Mouse (Mus musculus) telencephalon, adult 2 months (tissue): ENCODE results near the gene Them7.

Experiments used
- DNase-seq: peaks from one replicate; pipeline ENCODE4 v3.0.0-alpha.2; 2011; ENCODE audit warnings: low read depth, low spot score

Them7 gene

DNA sequence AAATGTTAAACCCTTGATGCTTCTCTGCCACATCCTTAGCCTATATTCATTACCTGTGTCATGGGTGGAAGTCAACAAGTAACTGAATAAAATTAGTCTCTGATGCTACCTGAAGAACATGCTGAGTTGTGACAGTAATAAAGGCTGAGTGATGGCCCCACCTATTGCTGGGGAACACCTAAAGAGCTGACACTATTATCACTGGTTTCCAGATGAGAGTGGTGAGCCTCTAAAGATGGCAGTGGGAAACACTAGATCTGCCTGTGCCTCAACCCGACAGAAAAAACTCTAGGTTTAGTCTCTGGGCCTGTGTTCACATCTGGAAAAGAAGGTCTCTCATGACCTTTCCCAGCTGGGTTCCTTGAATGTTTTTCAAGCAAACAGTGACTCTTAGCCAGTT is 155.6 kb downstream of the Them7 start:
- no peak for DNase-seq

DNA sequence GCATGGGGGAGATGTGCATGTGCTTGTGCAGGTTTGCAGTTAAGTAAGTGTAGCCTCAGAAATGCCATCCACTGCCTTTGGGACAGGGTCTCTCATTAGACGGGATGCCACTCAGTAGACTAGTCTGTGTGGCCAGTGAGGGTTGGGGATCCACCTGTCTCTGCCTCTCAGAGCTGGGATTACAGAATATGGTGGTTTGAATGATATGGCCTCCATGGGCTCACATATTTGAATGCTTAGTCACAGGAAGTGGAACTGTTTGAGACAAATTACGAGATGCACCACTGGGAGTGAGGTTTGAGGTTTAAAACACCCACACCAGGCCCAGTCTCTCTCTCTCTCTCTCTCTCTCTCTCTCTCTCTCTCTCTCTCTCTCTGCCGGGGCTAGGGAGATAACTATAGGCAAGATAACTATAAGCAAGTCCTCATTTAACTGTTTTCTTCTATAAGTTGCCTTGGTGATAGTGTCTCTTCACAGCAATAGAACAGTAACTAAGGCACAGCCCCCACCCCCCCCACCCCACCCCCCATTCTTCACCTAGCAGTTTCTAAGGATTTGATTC is 156.7 kb downstream of the Them7 start:
- DNase-seq: no peak

DNA sequence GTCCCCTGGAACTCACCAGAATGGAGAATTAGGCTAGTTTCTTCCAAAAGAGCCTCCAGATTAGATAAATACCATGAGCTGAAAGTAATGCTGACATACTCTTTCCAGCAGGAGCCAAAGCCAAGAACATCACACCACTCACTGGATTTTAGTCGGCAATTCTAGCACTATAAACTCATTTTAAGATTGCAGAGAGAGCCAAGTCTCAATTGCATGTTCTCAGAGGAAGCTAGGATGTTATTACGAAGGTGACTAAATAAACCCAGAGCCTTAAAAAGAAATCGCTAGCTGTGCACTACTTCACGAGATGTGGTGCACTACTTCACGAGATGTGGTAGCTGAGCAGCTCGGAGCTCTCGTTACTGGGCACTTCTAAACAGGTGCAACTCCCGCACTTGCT is 158.9 kb downstream of the Them7 start:
- peak; percentile 62 for DNase-seq

DNA sequence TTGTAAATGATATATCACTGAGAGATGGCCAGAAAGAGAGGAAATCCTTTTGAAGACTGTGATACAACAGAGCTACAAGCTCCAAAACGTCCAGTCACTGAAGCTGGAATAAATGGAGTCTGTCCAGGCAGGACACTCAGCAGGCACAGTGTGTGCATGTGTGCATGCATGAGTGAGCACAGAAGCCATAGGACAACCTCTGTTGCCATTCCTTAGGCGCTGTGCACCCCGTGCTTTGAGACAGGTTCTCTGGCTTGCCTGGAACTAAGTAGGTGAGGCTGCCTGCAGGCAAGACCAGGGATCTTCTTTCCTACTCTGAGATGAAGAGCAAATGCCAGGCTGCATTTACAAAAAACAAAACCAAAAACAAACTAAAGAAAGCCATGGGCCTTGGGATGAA is 160.9 kb downstream of the Them7 start:
- DNase-seq: no peak

DNA sequence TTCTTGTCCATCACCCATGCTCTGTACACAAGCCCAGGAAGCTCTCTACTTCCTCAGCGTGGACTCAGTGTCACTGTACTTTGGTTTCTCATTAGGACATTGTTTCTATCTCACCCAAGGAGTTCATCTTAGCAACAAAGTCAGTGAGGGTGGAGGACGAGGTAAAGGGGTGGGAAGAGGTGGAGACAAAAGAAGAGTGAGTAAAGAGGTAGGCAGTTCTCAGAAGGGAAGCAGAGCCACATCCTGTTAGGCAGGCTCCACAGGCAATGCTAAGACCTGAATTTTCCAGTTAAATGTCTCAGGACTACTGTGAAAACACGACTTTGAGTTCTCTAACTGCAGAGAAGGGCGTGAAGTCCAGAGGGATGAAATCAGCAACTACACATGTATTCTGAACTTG is 162.3 kb downstream of the Them7 start:
- no peak for DNase-seq

DNA sequence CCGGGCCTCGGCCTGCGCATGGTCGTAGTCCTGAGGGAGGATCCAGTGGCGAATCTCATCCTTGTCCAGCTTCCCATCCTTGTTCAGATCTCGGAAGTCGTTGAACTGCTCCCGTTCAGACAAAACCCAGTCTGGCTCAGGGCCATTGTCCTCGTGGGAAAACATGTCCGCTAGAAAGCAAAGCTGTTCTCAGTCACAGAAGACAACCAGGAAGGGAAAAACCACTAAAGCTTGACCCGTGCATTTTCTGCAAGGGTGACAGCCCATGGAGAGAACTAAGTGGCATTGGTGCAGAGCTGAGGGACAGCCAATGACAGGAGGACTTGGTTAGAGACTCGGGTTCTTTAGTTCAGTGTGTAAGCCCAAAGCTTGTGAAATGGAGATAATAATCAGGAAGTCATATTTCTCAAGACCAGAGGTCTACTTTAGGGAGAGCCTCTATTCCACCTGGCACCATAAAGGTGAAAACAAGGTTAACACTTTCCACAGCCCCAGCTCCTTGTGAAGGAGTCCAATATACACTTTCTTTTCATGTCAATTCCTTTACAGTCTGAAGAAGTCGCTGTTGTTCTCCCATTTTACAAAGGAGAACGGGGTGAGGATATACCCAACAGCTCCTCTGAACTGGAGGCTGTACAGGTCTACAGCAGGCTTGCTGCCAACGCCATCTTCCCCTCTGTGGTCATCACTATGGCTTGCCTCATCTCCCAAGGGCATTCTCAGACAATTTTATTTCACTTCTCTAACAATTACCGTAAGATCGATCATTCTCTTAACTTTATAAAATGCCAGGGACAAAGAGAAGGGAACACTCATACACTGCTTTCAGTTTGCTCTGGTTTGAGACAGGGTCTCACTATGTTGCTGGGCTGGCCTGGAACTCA is 165.1 kb downstream of the Them7 start:
- DNase-seq: no peak

DNA sequence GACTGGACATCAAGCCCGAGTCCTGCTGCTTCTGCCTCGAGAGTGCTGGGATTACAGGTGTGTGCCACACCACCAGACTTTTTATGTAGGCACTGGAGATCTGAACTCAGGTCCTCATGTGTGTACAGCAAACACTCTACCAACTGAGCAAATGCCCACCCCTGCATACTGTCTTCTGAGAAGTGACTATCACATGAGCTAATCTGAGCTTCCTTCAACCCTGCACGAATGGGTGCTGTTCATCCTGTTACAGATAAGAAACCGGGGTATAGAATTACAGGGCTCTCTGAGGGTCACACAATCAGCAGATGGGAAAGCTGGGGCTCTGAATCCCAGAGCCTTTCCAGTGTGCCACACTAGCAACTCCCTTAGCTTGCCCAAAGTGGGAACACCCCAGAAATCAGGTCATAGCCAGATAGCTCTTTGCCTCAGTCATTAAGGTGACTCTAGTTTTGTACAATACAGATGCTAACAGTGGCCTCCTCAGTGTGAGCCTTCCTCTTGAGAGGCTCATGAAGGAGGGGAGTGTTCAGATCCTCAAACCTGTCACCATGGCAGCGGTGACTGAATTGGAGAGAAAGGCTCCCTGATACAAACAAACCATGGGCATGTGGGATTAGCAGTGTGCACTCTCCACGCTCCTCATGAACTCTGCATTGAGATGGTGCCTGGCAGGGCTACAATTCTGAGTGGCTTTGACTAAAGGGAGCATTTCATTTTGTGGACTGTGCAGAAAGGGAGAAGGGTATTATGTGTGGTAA is 166.7 kb downstream of the Them7 start:
- no peak for DNase-seq

DNA sequence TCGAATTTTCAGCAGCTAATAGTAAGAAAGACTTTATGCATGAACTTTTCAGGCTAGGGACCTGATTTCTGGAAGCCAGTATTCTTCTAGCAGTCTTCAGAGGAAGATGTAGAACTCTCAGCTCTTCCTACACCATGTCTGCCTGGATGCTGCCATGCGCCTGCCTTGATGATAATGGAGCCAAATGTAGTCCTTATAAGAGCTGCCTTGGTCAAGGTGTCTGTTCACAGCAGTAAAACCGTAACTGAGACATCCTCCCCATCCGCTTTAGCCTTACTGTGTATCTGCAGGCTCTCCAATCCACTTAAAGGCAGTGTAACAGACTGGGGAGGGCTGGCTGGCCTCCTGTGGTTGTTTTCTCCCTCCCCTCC is 167.3 kb downstream of the Them7 start:
- DNase-seq: no peak

DNA sequence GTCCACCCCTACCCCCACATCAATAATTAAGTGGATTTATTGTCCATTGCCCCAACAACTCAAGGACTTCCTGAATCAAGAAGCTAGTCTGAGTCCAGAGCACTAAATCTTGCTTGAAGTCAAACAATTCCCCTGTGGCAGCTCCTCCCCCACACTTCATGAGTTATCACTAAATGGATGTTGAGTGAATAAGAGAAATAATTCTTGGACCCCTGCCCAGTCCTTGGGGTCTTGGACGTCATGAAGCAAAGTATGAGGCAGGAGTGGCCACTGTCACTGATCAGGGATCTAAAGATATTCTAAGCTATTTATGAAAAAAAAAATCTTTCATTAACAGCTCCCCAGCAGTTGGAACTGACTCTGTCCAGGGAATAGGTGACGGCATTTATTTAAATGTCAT is 168.4 kb downstream of the Them7 start:
- DNase-seq: no peak

DNA sequence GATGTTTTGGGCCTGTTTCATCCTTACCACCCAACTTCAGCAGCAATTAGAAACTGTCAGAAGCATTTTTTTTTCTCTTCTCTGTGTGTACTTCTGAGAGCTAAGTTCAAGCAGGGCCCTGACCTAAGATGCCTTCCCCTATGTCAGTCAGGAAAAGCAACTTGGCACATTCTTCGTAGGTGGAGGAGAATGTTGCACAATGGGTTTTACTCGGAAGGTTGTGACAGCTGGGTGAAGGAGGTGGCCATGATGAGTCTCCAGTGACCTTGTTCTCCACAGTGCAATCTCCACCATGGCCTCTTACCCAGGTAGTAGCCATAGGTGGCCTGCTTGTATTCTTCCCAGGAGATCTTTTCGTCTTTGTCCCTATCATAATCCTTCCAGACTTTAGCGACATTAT is 170.3 kb downstream of the Them7 start:
- DNase-seq: no peak

DNA sequence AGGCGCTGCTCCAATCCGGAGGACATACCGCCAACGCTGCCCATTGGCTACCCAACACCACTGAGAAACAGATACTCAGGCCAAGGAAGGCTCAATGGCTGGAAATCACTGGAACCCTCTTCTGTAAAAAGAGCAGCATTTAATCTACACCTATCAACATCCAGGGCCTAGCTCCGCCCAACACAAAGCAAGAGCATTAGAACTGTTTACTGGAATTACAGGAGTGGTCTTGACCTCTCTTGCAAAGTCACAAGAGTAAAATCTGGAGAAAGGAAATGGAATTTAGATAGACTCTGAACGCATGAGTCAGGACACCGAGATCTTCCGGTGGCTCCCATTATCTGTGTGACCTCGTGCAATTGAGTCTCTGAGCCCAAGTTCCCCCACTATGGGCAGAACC is 171.9 kb downstream of the Them7 start:
- no peak for DNase-seq

DNA sequence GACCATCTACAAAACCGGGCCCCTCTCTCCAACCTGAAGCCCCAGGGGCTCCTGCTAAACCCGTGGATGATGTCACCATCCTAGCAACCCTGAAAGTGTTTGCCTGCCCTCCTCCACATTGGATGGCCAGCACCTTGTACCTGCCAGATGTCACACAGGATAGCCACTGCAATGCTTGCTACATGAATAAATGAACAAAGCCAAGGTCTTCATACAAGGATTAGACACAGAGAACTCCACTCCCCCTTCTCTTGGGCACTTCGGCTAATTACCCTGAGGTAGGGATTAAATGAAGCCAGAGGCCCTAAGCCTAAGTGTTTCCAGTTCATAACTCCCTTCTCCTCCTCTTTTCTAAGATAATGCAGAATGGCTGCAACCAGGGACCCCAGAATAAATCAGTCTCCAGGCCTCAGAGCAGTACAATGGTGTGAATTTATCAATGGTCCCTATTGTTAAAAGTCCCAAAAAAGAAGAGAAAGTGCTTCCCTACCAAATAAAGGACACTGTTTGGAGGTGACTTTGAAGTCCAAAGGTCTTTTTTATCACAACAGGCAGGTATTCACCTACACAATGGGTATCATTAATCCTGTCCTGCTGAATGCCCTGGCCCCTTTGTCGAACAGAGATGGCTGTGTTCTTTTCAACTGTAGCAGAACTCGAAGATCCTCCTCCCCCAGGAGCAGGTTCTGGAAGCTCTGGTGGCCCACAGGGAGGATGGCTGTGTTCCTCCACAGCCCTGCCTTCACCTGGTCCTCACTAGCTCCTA is 173.5 kb downstream of the Them7 start:
- no peak for DNase-seq

DNA sequence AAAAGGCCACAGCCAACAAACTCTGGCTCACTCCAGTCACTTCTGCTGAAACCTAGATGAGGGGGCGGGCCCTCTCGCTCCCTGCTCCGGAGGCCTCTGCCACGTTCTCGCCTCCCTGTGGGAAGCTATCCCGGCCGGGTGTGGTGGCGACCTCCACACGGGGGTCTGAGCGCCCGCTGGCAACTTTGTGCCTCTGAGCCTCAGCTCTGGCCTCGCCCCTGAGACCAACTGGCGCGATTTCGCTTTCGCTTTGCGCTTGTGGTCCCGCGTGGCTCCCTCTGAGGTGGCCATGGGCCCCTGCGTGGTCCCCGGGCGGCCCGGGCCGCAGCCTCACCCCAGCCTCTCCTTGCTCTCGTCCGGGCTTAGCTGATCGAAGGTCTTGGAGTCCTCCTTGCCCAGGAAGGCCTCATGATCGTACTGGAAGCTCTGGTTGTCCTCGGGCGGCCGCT is 174.5 kb downstream of the Them7 start:
- DNase-seq: no peak

DNA sequence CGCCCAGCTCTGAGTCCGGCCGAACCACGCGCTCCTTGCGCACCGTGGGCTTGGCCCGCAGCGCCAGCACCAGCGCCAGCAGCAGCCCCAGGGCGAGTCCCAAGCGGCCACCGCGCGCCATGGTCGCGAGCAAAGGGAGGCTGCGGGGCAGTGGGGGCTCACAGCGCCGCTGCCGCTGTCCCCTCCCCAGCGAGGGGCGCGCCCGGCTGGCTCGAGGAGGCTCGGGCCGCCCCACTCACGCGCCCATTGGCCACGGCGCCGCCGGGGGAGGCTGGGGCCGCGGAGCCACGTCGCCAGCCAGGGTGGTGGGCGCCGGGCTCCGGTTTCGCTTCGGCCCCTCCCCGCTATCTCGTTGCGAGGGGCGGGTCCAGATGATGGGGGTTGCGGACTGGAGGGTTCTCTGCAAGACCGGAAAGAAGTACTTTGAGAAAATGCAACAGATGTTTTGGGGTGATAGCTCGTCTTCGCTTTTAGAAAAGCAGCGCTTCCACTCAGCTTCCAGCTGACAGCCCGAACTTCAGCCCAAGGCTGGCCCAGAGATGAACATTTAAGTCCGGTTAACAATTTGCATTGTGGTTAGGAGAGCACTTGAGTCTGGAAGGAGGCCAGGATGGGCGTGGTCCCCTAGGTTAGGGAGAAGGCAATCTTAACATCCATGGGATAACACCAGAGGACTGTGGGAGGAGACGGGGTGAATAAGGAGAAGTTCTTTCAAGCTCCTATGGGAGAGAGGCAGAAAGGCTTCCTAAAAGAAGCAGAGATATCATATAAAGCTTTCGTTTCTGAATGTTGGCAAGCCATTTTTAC is 175.2 kb downstream of the Them7 start, which contains the start of gene Rcn1:
Gene Rcn1, minus strand, starts transcription at position 235 of the 807 bp plus-strand sequence.
- DNase-seq: no peak

DNA sequence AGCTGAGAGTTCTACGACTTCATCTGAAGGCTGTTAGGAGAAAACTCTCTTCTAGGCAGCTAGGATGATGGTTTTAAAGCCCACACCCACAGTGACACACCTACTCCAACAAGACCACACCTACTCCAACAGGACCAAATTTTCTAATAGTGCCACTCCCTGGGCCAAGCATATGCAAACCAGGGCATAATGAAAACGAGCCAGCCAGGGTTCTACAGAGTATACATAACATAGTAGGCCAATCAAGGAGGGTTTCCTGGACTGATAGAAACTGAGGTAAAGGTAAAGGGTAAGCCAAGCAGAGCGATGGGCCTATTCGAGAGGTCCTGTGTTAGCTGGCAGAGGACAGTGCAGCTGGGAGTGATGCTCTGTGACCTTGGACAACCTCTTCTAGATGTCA is 176.4 kb downstream of the Them7 start:
- no peak for DNase-seq

DNA sequence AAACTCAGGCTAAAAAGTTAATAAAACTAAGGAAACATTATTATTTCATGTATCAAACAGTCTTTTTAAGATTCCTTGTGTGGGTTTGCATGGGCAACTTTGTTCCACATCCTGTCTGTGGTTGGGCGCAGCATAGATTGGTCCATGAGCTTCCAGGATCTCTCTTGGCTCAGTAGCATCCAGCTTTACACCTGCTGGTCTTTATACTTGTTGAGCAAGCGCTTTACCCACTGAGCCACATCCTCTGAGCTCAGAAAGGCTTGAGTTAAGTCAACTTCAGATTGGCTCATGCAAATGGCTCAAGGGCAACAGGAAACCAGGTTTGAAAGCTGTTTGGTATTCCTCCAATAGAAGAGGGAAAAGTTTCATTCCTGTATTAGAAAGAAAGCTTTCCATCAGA is 178.1 kb downstream of the Them7 start:
- DNase-seq: no peak

DNA sequence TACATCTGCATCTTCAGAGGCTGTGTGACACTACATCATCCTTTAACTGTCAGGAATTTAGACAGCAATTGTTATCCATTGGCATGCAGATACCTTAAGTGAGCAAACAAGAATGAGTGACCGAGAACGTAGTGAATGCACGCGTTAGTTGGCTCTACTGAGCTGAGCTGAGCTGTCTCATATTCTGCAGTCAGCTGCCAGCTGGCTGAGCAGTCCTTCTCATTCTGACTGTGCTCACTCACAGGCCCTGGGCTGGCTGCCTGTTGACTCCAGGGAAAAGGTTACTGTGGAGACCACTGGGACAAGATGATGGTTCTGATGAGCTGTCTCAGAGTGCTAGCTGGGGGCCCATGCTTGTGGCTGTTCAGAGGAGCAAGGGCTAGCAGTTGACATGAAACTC is 184.4 kb downstream of the Them7 start:
- no peak for DNase-seq

DNA sequence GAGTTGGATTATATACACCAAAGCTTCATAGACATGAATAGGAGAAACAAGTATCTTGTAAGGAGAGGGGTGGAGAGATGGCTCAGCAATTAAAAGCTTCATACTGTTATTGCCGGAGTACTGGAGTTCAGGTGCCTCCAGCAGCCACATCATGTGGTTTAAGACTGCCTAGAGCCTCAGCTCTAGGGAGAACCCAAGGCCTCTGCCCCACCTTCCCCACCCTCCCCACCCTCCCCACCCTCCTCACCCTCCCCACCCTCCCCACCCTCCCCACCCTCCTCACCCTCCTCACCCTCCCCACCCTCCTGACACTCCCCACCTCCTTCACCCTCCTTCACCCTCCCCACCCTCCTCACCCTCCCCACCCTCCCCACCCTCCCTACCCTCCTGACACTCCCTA is 185.1 kb downstream of the Them7 start:
- DNase-seq: no peak

DNA sequence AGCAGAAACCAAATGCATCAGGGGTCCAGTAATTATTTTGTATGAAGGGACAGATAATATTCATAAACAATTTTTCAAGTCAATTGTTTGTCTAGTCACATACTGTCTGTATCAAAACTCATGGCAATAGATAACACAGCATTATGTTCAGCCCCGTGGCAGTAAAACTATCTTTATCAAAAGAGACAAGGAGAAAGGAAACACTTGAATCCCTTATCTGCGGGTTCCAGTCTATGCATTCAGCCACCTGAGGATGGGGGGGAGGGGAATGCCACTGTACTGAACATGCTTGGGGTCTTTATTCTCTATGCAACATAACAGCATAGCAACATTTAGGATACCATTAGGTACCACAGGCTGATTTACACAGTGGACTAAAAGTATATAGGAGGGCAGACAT is 190.2 kb downstream of the Them7 start:
- no peak for DNase-seq

DNA sequence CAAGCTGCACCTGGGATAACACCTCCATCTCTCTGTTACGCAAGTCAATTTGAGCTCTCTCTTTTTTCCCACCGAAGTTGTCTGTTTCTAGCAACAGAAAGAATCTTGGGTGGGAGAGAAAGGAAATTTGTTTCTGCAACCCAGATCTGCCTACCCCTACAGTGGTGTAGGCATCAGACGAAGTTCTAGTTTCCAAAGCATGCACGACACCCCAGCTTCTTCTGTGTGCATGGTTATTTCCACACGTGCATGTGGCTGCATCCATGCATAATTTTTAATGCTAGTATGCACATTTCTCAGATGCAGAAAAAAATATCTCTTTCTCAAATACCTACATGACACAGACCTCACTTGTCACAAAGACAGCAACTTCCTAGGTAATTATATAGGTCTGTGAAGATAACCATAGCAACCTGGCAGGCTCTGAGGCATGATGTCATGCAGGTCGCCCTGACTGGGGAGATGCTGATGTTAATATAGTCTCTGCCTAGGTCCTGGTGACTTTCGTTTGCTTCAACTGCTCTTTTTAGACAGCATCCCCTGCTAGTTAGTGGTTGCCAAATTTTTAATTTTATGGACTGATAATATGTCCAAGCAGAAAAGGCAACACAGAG is 192.0 kb downstream of the Them7 start:
- DNase-seq: no peak
